Mouse (Mus musculus) urinary bladder, postnatal 4 days (tissue): ENCODE results near the gene Resp18.
A peak's percentile ranks its signal among the peaks of the same experiment; 100 is the strongest.

Source experiments
- DNase-seq, 2 experiments: peaks; one replicate each; pipeline ENCODE4 v3.0.0; 2021 to 2022; ENCODE audit warnings: low spot score in 2 of 2

Resp18 gene

GRCm38 (mm10) chr1:75278228-75278627 lies at the start of gene Resp18:
Resp18 (minus strand) TSS chr1:75278415.
- no peak for DNase-seq

DNA sequence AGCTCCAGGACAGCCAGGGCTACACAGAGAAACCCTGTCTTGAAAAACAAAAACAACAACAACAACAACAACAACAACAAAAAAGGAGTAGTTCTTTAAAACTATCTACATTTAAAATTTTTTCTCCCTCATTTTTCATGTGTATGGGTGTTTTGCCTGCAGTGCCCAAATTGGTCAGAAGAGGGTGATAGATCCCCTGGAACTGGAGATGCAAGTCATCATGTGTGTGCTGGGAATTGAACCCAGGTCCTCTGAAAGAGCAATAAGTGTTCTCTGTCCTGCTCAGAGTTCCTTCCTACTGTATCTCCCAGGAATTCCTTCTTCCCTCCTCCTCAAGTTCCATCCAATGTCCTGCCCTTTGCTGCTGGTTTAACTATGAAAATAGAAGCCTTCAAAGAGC lies 49.2 kb upstream of the Resp18 start:
- DNase-seq, result peak in 1 of 2 experiments; percentile 53

DNA sequence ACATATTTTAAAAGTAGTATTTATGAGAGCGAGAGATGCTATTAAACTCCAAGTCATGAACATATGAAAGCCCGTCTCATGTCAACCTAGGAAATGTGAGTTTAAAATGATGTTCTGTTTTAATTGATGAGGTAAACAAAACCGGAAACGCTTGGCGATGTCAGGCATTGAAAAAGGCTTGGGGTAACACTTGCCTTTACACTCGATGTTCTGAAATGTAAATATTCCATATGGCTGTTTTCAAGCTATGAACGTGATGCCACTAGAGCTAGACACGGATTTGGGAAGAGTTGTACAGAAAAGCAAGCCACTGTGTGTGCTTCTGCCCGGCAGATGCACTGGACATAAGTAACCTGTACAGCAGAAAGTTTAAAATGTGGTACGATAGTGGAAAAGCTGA lies 41.0 kb upstream of the Resp18 start:
- DNase-seq, result no peak

GRCm38 (mm10) chr1:75318736-75319135 lies 40.5 kb upstream of the Resp18 start:
- DNase-seq, result no peak

GRCm38 (mm10) chr1:75318301-75318700 lies 40.1 kb upstream of the Resp18 start:
- DNase-seq, result no peak

DNA sequence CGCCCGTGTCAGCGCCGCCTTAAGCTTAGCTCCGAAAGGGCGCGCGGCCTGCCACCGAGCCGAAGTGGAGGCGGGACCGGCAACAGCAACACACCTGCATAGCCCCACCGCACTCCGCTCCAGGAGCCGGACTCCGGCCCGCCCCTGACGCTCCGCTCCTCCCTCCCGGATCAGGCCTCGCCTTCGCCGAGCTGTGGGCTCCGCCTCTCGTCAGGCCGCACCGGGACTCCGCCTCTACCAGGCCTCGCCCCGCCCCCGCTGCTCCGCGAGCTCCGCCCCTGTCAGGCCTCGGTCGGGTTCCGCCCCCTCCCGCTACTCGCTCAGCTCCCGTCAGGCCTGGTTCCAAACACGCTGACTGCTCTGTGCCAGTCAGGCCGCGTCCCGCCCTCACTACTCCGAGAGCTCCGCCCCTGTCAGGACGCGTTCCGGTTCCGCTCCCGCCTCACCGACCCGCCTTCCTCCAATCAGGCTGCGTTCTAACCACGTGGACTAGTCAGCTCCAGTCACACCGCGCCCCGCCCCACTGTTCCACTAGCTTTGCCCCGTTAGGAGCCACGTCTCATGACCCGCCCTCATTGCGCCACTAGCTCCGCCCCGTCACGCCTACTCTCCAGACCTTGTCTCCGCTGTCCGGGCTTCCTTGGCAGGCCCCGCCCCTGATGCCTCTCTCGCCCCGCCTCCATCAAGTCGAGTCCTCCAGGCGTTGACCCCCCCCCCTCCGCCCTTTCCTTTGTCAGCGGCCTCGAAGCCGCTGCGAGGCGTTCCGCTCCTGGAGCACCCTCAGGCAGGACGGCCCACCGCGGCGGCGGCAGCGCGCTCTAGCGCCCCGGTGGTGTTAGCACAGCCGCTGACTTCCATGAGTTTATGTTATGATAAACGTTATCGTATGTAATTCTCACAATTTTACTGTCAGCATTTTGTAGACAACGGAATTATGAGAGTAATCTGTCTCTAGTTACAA lies 39.3 kb upstream of the Resp18 start, which contains the start of gene Dnpep:
Dnpep (minus strand) TSS at position 750 of the 961 bp plus-strand sequence.
- DNase-seq, result peak; percentile 100

- DNase-seq, result peak; percentile 80 to 90
Observed at GRCm38 (mm10) chr1:75316861-75317240, 38.6 kb upstream of the Resp18 start.

- no peak for DNase-seq
Observed at GRCm38 (mm10) chr1:75315456-75316365, 37.5 kb upstream of the Resp18 start.

DNA sequence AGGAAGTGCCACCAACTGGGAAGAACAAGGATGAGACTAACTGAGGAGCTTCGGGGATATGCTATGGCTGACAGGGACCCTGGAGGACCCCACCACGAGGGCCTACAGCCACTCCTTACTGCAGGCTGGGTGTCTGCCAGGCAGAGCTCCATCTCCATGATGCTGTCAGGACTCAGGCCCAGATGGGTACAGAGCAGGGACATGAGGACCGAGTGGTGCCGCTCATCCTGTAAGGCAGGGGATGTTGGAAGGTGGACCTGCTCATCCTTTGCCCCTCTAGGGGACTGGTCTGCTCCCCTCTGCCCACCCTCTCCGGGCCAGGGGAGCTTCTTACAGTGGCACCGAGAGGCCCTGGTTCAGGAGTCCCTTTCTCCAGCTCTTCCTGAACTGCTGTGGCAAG lies 36.8 kb upstream of the Resp18 start:
- DNase-seq, result no peak

GRCm38 (mm10) chr1:75311694-75312093 lies 33.5 kb upstream of the Resp18 start:
- no peak for DNase-seq

DNA sequence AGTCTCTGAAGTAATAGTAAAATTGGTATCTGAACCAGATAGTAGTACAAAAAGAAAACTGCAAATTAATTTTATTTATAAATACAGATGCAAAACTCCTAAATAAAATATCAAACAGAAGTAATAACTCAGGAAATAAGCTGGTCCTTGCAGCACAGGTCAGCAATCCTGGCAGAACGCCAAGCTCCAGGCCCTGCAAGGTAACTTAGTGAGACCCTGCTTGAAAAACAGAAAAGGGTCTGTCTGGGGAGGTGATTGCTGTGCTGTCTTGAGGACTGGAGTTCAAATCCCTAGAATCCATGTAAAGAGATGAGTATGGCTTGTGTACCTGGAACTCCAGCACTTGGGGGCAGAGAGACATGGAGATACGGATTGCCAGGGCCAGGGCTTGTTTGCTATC lies 26.4 kb upstream of the Resp18 start:
- no peak for DNase-seq

GRCm38 (mm10) chr1:75294294-75294693 lies 16.1 kb upstream of the Resp18 start:
- DNase-seq, result no peak

- no peak for DNase-seq
Observed at GRCm38 (mm10) chr1:75293331-75293701, 15.1 kb upstream of the Resp18 start.

DNA sequence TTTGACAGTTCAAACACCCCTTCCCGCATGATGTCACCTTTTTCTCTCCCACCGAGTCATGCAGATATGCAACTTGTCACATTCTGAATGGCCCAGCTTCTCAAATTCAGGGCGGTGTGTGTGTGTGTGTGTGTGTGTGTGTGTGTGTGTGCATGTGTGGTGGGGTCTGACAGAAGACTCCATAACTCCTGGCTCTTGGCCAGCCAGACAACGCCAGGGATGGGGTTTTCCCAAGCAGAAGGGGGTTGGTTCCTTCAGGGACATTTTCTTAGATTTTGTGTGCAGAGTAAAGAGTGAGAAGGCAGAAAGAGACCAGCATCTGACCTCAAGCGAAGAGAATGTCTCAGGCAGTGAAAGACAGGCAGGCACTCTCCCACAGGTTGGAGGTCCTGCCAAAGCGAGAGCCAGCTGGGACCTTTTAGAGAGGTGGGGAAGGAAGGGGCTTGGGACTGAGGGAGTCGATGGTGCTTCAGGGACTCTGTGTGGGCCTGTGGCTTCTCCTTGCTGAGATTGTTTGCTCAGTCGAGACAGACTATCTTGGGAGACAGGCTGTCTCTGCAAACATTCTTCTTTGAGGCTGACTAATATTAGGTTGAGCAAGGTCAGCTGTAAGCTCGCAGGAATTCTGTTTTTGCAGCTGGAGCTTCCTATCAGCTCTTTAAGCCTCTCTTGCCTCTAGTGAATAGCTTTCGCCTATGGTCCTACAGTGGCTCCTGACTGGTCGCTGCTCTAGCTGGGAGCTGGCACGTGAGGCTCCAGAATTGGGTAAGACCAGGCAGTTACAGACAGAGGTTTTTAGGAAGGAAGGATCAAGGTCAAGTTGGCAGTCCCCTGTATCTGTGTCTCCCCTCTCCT lies 14.5 kb upstream of the Resp18 start:
- no peak for DNase-seq

GRCm38 (mm10) chr1:75291321-75291720 lies 13.1 kb upstream of the Resp18 start:
- DNase-seq, result no peak

DNA sequence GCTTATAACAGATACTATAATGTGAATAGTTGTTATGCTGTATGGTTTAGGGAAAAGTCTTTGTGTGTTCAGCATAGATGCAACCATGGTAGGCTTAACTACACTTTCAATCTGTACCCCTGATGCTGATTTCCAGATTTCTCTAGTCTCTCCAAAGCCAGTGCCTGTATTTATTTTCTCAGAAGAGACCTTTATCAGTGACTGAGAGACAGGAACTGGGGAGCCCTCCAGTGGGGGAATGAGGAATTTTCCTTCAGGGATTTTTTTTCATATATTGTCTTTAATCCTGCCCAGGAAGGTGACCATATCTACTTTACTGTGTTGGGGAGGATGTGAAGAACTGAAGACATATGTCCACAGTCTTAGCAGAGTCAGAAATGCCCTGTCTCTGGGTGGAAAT lies 12.4 kb upstream of the Resp18 start:
- no peak for DNase-seq

DNA sequence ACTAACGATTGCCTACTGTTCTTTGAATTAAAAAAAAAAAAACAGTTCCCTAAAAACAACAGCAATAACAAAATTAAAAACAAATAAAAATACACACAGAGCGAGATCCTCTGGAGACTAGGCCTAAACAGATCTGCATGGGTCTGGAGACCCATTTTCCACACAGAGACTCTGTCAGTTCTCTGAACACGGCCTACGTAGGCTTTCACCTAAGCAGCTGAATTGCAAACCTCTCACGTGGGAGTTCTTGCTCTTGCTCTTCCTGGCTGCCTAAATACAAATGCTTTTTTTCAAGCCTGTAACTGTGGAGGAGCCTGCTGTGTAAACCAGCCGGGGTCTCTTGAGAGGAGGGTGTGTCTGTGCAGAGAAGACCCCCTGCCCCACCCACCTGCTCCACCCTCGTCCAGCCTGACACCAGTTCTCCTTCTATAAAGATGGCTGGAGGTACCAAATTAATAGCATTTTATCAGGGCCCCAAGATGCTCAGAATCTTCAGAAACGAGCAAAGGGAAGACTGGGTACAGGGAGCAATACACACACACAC lies 11.7 kb upstream of the Resp18 start:
- DNase-seq, result no peak

DNA sequence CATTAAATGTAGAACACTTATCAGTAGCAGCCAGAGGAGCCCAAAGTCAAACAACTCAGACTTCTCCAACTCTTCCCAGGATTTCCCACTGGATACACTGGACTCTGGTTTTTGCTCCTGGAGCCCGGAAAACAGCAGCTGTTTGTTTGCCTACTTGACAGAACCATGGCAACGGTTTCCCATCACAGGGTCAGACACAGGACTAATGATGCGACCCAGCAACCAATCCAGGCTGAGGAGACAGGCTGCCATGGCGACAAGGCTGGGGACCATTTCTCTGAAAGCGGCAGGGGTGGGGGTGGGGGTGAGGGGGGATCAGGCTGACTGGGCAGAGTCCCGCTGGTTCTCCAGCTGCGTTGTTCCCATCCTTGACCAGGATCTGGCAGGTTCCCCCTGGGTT lies 11.2 kb upstream of the Resp18 start:
- no peak for DNase-seq

DNA sequence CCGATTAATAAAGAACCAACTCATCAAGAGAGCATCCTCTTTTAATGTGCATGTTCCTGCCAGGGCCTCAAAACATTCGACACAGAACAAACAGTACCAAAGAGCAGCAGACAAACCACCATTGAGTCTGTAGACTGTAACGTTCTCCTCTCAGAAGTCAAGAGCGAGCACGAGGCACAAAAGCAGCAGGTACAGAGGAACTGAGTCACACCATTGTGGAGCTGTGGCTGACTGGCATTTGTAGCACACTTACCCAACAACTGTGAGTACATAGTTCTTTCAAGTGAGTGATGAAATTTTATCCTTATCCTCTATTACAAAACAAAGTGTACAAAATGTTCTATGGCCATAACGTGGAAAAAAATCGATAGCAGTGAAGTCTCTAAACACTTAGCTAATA lies 6.7 kb upstream of the Resp18 start:
- DNase-seq, result no peak

- no peak for DNase-seq
Observed at GRCm38 (mm10) chr1:75283017-75283416, 4.8 kb upstream of the Resp18 start.
